Mouse (Mus musculus): Measurements from ENCODE around the gene Kxd1. TPM values are rescaled to one million over a fixed set of nuclear protein-coding genes. Genes with fewer than 3 reads are reported as not detected.

Kxd1 gene
- polyA plus RNA-seq (2015; fragmentation: Nextera tagmentation; extraction: Ambion mirVana), result 49.3 and 53.4 TPM in 2 replicates

DNA sequence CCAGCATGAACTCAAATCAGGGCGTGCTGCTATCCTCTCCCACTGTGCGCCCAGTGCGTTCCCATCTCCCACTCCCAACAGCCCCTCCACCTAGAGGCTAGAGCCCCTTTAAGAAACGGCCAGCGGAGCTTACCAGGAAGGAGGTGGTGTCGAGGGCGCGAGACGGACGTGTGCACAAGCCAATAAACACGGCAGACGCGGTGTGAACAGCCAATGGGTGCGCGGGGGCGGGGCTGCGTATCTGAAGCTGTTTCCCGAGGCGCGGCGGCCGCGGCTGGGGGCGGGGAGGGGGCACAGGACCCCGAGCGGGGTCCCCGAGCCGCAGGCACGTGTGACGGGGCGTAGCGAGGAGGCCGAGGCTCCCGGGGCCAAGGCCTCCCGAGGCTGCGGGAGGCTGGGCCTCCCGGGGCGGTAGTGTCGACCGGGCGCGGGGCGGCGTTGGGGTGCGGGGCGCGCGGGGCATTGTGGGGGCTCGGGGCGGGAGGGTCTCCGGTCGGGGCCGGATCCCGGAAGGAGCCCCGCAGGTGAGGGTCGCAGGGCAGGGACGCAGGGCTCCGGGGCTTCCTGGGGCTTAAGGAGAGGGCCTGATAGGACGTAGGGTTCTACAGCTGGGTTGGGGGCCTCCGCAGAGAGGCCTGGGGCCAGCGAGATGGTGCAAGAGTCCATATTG lies at the start of gene Kxd1, which contains the start of gene Fkbp8:
Gene Kxd1 (minus strand): TSS at position 445 of the 670 bp plus-strand sequence.
Gene Fkbp8 (plus strand): TSS at position 213 of the 670 bp plus-strand sequence.
- no peaks in the 10 kb centered on the region for H3K27me3 ChIP-seq
- peak within 1 kb of the TSS; percentile 85 for H3K27ac ChIP-seq
- H3K36me3 ChIP-seq, result peaks cover 34% of the 10 kb centered on the region
- peak; percentile 94 for ATAC-seq (ENCODE audit: low FRiP score, low read depth)
- peak within 1 kb of the TSS; percentile 93 for H3K9ac ChIP-seq
- peak within 1 kb of the TSS; percentile 74 for H3K4me3 ChIP-seq
- H3K4me1 ChIP-seq, result peaks cover 28% of the 10 kb centered on the region
- 2% methylated on average over 50 of the region's 61 CpGs for WGBS
- H3K4me2 ChIP-seq (replicated peaks), result peak within 1 kb of the TSS; percentile 88
- no peaks in the 10 kb centered on the region for H3K9me3 ChIP-seq

DNA sequence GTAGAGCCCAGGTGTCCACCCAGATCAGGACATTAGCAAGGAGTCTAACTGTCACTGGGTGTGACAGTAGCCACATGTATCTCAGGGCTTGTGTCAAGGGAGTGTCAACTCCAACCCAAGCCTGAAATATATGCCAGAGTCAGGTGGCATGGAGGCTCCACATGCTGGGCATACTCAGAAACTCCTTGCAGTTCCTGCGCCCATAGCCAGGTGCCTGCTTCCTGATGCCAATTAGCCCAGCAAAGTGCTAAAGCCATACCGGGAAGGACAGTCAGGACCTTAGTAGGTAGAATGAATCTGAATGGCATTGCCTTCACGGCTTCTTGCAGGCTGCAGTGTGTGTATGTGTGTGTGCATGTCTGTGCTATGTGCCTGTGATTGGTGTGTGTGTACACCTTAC lies 49.5 kb upstream of the Kxd1 start:
- no peak overlapping the region for H3K4me3 ChIP-seq
- no peak overlapping the region for H3K4me2 ChIP-seq (replicated peaks)
- no peak overlapping the region for H3K27ac ChIP-seq
- peaks cover 78% of the 10 kb centered on the region for H3K36me3 ChIP-seq
- H3K9ac ChIP-seq, result no peak overlapping the region
- no peaks in the 10 kb centered on the region for H3K27me3 ChIP-seq
- no peaks in the 10 kb centered on the region for H3K9me3 ChIP-seq
- H3K4me1 ChIP-seq, result no peaks in the 10 kb centered on the region
- 93% methylated on average over 3 of the region's 3 CpGs for WGBS
- no peak for ATAC-seq (ENCODE audit: low FRiP score, low read depth)

DNA sequence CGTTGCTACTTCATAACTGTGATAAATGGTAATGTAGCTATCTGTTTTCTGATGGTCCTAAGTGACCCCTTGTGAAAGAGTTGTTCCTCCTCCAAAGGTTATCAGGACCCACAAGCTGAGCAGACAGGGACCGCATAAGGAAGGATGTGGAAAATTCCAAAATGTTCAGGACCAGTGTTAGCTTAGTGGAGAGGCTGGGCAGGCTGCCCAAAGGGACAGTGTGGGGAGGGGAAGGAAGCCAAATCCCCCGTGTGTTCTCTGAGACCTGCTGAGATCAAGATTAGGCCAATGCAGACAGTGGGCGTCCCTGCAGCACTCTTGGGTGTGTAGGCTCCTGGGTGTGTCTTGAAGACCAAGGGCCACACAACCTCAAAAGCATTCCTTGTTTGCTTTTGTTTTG lies 47.2 kb upstream of the Kxd1 start:
- no peak overlapping the region for H3K9ac ChIP-seq
- no peaks in the 10 kb centered on the region for H3K27me3 ChIP-seq
- ATAC-seq (ENCODE audit: low FRiP score, low read depth), result no peak
- no peaks in the 10 kb centered on the region for H3K4me1 ChIP-seq
- H3K4me2 ChIP-seq (replicated peaks), result no peak overlapping the region
- peaks cover 59% of the 10 kb centered on the region for H3K36me3 ChIP-seq
- no peak overlapping the region for H3K4me3 ChIP-seq
- 83% methylated on average over 4 of the region's 4 CpGs for WGBS
- no peak overlapping the region for H3K27ac ChIP-seq
- no peaks in the 10 kb centered on the region for H3K9me3 ChIP-seq

DNA sequence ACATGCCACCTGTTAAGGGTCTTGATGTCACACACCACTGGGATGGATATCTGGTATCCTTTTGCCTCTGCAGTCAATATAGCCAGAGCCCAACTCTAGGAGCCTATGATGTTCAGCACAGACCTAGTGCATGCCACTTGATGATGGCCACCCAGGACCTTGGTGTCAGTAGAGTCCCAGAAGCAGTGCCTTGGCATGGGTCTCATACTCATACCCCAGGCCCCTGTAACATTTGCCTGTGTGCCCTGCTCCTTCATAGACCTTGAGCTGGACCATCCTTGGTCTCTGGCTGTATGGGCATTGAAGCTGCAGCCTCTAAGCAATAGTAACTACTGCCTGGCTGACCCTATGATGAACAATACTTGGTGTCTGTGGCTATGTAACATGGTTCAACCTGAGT lies 46.5 kb upstream of the Kxd1 start:
- Histone ChIP-seq H3K9ac (no peak overlapping the region), H3K4me3 (no peak overlapping the region), H3K9me3 (no peaks in the 10 kb centered on the region), H3K27me3 (no peaks in the 10 kb centered on the region), H3K36me3 (peaks cover 60% of the 10 kb centered on the region), H3K4me1 (no peaks in the 10 kb centered on the region), H3K27ac (no peak overlapping the region), H3K4me2 (replicated peaks) (no peak overlapping the region)
- ATAC-seq (ENCODE audit: low FRiP score, low read depth), result no peak

- H3K9ac ChIP-seq, result no peak overlapping the region
- no peak overlapping the region for H3K4me3 ChIP-seq
- H3K4me2 ChIP-seq (replicated peaks), result no peak overlapping the region
- H3K27ac ChIP-seq, result no peak overlapping the region
- H3K9me3 ChIP-seq, result no peaks in the 10 kb centered on the region
- H3K27me3 ChIP-seq, result no peaks in the 10 kb centered on the region
- H3K4me1 ChIP-seq, result no peaks in the 10 kb centered on the region; the same call in 1 of the 2 replicates
- 87% methylated on average over 6 of the region's 6 CpGs for WGBS
- peaks cover 41% of the 10 kb centered on the region for H3K36me3 ChIP-seq
- ATAC-seq (ENCODE audit: low FRiP score, low read depth), result no peak
Observed at GRCm38 (mm10) chr8:70570990-70571389, 43.2 kb upstream of the Kxd1 start.

DNA sequence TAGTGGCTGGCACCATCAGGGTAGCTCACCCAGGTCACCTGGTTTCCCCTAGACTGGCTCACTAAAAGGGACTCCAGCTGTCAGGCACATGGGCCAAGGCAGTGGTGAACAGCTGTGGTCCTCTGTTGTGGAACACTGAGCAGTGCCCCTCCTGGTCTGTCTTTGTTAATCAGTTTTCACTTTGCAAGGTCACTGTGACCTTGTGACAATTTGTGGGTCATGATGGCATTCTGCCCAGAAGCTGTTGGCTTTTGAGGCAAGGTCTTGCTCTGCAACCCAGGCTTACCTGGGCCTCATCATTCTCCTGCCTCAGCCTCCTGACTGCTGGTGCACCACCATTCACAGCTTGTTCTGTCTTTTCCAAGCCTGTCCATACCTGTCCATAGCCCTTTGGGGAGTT lies 42.6 kb upstream of the Kxd1 start:
- no peak overlapping the region for H3K9ac ChIP-seq
- ATAC-seq (ENCODE audit: low FRiP score, low read depth), result no peak
- no peaks in the 10 kb centered on the region for H3K27me3 ChIP-seq
- no peak overlapping the region for H3K4me3 ChIP-seq
- H3K9me3 ChIP-seq, result no peaks in the 10 kb centered on the region
- peaks cover 38% of the 10 kb centered on the region for H3K36me3 ChIP-seq
- H3K4me2 ChIP-seq (replicated peaks), result no peak overlapping the region
- H3K4me1 ChIP-seq, result peaks cover 6% of the 10 kb centered on the region
- no peak overlapping the region for H3K27ac ChIP-seq

GRCm38 (mm10) chr8:70565561-70565960 lies 37.8 kb upstream of the Kxd1 start:
- no peak overlapping the region for H3K27ac ChIP-seq
- H3K4me2 ChIP-seq (replicated peaks), result no peak overlapping the region
- no peaks in the 10 kb centered on the region for H3K27me3 ChIP-seq
- no peak overlapping the region; the same call in 1 of the 2 replicates for H3K9ac ChIP-seq
- H3K4me3 ChIP-seq, result no peak overlapping the region
- peaks cover 14% of the 10 kb centered on the region for H3K4me1 ChIP-seq
- H3K9me3 ChIP-seq, result no peaks in the 10 kb centered on the region
- peaks cover 17% of the 10 kb centered on the region; the same call in 1 of the 2 replicates for H3K36me3 ChIP-seq
- WGBS, result 42% methylated on average over 3 of the region's 3 CpGs
- ATAC-seq (ENCODE audit: low FRiP score, low read depth), result no peak

GRCm38 (mm10) chr8:70564696-70565235 lies 37.0 kb upstream of the Kxd1 start:
- no peaks in the 10 kb centered on the region for H3K27me3 ChIP-seq
- peaks cover 13% of the 10 kb centered on the region for H3K36me3 ChIP-seq
- no peaks in the 10 kb centered on the region for H3K9me3 ChIP-seq
- H3K4me1 ChIP-seq, result peaks cover 15% of the 10 kb centered on the region
- ATAC-seq (ENCODE audit: low FRiP score, low read depth), result no peak
- no peak overlapping the region for H3K27ac ChIP-seq
- H3K4me2 ChIP-seq (replicated peaks), result no peak overlapping the region
- WGBS, result 73% methylated on average over 3 of the region's 3 CpGs
- peak overlapping the region; percentile 31; the same call in 1 of the 2 replicates for H3K9ac ChIP-seq
- no peak overlapping the region for H3K4me3 ChIP-seq

DNA sequence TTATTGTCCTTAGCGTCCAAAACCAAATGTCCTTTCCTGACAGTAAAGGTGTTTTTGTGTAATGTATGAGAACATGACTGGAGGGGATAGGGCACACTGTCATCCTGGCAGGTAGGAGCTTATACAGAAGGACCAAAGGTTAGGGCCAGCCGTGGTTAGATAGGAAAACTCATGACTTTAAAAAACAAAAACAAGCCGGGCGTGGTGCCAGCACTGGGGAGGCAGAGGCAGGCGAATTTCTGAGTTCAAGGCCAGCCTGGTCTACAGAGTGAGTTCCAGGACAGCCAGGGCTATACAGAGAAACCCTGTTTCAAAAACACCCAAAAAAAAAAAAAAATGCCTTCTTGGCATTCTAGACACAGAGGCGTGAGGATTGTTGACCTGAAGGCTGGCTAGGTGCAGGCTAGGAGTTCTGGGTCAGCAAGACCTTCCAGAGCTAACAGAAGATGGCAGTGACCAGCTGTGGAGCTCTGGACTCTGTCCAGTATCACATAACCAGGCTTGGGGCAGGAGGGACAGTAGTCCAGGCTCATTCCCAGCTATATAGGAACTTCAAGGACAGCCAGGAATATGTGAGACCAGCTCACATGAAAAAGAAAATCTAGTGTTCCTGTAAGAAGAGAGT lies 36.1 kb upstream of the Kxd1 start:
- Histone ChIP-seq H3K4me1 (peaks cover 15% of the 10 kb centered on the region), H3K27ac (no peak overlapping the region), H3K27me3 (no peaks in the 10 kb centered on the region), H3K36me3 (peaks cover 15% of the 10 kb centered on the region), H3K9me3 (no peaks in the 10 kb centered on the region), H3K9ac (no peak overlapping the region), H3K4me3 (no peak overlapping the region), H3K4me2 (replicated peaks) (no peak overlapping the region)
- ATAC-seq (ENCODE audit: low FRiP score, low read depth), result no peak
- WGBS, result 86% methylated on average over 6 of the region's 6 CpGs

GRCm38 (mm10) chr8:70562802-70563201 lies 35.0 kb upstream of the Kxd1 start:
- WGBS, result 85% methylated on average over 3 of the region's 3 CpGs
- H3K4me3 ChIP-seq, result no peak overlapping the region
- H3K36me3 ChIP-seq, result peaks cover 10% of the 10 kb centered on the region

DNA sequence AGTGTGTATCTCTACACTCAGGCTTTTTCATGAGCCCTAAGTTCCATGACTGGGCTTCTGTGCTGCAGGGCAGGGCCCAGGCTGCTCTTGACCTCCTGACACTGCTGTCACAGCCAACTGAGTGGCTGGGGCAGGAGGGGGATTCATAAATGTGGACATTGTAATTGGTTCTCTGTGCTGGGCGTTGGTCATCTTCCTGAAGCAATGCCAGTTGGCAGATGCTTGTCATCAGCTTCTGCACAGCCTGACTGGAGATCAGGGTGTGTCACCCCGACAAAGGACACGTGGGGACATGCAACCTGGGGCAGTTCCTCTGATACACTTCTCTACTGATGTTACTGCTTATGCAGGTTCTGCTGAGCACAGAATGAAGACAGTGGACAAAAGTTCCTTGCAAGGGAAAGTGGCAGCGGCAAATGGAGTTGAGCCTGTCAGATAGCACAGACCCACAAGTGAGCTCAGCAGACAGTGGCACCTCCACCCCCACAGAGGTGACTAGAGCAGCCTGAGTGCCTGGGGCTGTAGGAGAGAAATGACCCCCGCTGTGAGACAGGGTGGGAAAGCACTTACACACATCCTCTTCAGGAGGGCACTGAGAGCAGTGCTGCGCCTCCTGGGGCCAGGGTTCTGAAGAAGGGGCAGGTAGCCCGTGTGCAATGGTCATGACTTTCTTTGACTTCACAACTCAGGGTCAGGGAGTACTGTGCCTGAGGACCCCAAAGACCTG lies 34.2 kb upstream of the Kxd1 start:
- Histone ChIP-seq H3K27me3 (no peaks in the 10 kb centered on the region), H3K4me1 (peaks cover 15% of the 10 kb centered on the region), H3K9me3 (no peaks in the 10 kb centered on the region), H3K4me3 (no peak overlapping the region), H3K9ac (no peak overlapping the region), H3K36me3 (peaks cover 10% of the 10 kb centered on the region), H3K4me2 (replicated peaks) (no peak overlapping the region), H3K27ac (no peak overlapping the region)
- ATAC-seq (ENCODE audit: low FRiP score, low read depth), result no peak
- 71% methylated on average over 7 of the region's 7 CpGs for WGBS

More at GRCm38 (mm10) chr8:70562802-70563201, 35.0 kb upstream of the Kxd1 start:
- peaks cover 15% of the 10 kb centered on the region for H3K4me1 ChIP-seq
- H3K9me3 ChIP-seq, result no peaks in the 10 kb centered on the region
- no peaks in the 10 kb centered on the region for H3K27me3 ChIP-seq
- no peak overlapping the region for H3K4me2 ChIP-seq (replicated peaks)
- H3K27ac ChIP-seq, result no peak overlapping the region
- ATAC-seq (ENCODE audit: low FRiP score, low read depth), result no peak
- H3K9ac ChIP-seq, result no peak overlapping the region

DNA sequence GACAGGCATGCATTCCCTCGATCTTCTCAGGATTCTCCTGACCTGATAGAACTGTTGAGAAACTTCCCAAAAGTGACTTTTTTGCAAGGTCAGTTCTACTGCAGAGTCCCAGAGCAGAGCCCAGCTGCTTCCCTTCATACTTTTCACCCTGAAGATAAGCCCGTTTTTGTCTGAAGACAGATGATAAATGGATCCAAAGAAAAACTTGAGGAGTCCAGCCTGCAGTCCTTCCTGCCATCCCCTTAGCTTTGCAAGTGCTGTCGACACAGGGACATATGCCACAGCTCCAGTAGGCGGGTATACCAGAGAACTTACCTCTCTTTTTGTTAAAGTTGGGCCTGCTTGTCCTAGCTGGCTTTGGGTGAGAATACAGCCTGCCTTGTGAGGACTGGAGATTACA lies 33.6 kb upstream of the Kxd1 start:
- Histone ChIP-seq H3K4me3 (no peak overlapping the region), H3K9me3 (no peaks in the 10 kb centered on the region), H3K4me2 (replicated peaks) (no peak overlapping the region), H3K27me3 (no peaks in the 10 kb centered on the region), H3K36me3 (peaks cover 10% of the 10 kb centered on the region), H3K9ac (no peak overlapping the region), H3K4me1 (peaks cover 15% of the 10 kb centered on the region), H3K27ac (no peak overlapping the region)
- 73% methylated on average over 4 of the region's 4 CpGs for WGBS
- ATAC-seq (ENCODE audit: low FRiP score, low read depth), result no peak
